Mouse (Mus musculus): ENCODE results near the gene Nxf1.
A peak's percentile ranks its signal among the peaks of the same experiment; 100 is the strongest.
"Not testable (repeated sequence)": the region's sequence is repeated elsewhere in the genome, so short reads cannot be mapped to it uniquely, and the experiment has no call there.

The Nxf1 gene

GRCm38 (mm10) chr19:8756635-8757387, at the start of gene Nxf1:
TSS of gene Nxf1 (plus strand) at chr19:8757073.
- peak; percentile 93 for DNase-seq (ENCODE audit: low read depth, low spot score)

DNA sequence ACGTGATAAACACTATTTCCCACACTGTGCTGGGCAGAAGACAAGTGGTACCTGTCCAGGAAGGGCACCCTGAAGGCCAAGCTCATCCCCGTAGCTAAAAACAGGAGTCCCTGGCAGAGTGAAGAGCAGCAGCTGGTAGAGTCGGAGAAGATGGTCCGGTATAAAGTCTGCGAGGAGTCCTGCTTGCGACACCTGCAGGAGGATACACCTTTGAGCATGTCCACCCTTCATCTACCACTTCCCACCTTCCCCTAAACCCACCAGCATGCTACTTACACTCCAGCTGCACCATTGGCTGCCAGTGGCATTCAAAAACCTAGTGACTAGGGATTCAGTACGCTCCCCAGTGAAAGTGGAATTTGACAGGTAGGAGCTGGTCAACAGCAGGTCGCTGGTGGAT, 47.9 kb upstream of the Nxf1 start:
- no peak for DNase-seq (ENCODE audit: low read depth, low spot score)

DNA sequence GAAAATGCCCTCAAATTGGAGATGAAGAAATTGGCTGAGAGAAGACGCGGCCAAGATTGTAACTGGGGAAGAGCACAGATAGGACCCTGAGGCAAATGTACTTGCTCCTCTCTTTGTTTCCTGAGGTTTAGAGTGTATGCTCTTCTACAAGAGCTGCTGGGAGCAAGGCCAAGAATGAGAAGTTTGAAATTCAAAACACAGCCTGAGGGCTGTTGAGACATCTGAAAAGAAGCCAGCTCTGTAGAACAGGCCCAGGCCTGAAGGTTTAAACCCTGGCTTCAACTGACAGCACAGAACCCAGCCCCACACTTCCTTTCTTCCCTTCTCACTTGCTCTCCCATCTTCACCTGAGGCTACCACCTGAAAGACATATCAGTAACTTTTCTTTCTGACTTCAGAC, 46.8 kb upstream of the Nxf1 start:
- DNase-seq (ENCODE audit: low read depth, low spot score): no peak

GRCm38 (mm10) chr19:8711506-8711905, 45.4 kb upstream of the Nxf1 start:
- no peak for DNase-seq (ENCODE audit: low read depth, low spot score)

DNA sequence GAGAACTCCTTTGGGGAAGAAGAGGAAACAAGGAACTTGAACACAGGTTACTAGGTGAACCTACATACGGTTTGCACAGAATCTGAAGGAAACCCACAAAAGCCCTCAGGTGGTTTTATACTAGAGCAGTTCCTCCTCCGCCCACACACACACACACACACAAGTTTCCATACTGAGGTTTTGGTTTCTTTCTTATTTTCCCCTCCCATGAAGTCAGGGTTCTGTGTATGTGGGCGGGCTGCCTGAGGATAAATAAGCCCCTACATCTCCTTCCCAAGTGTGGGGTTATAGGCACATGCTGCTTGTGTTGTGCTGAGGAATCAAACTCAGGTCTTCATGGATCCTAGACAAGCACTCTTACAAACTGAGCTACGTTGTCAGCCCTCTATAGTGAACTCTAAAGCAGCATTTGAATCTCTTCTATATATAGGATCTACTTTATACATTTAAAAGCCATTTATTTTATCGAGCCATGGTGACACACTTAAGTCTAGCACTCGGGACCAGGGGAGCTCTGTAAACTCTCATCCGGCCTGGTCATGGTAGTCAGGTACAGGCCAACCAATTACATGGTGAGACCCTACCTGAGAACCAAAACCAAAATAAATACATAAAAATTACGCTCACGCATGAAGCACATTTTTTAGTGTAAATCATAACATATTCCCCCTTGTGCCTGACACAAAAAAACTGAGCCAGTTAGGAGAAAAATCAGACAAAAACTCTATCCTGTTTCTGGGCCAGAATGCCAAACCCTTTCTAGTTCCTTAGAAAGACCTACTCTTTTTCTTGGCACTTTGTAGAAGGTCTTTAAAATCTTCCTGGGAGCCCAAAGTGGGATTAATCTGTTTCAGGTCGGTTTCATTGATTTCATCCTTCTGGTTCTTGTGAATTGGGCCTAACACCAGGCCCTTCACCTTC, 44.7 kb upstream of the Nxf1 start:
- DNase-seq (ENCODE audit: low read depth, low spot score): no peak

DNA sequence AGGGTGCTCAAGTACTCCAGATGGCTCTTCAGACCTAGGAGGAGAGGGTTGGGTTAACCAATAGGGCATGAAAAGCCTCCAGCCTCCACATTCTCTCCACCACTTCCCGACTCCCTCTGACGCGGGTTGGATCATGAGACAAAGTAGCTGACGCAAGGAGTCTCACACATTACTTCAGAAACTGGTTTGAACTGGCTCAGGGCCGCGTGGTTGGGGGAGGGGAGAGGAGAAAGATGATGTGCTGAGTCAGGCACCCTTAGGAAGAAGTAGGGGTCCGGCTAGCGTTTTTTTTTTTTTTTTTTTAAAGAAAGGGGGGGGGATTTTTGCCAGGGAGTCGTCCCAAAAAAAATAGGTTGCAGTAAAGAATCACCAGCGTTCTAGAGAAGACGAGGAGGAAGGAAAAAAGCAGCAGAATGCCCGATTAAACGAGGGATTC, 44.0 kb upstream of the Nxf1 start:
- peak; percentile 62 for DNase-seq (ENCODE audit: low read depth, low spot score)

GRCm38 (mm10) chr19:8713306-8713996, 43.4 kb upstream of the Nxf1 start:
- DNase-seq (ENCODE audit: low read depth, low spot score): peak; percentile 76

GRCm38 (mm10) chr19:8713997-8714652, 42.7 kb upstream of the Nxf1 start:
- no peak for DNase-seq (ENCODE audit: low read depth, low spot score)

DNA sequence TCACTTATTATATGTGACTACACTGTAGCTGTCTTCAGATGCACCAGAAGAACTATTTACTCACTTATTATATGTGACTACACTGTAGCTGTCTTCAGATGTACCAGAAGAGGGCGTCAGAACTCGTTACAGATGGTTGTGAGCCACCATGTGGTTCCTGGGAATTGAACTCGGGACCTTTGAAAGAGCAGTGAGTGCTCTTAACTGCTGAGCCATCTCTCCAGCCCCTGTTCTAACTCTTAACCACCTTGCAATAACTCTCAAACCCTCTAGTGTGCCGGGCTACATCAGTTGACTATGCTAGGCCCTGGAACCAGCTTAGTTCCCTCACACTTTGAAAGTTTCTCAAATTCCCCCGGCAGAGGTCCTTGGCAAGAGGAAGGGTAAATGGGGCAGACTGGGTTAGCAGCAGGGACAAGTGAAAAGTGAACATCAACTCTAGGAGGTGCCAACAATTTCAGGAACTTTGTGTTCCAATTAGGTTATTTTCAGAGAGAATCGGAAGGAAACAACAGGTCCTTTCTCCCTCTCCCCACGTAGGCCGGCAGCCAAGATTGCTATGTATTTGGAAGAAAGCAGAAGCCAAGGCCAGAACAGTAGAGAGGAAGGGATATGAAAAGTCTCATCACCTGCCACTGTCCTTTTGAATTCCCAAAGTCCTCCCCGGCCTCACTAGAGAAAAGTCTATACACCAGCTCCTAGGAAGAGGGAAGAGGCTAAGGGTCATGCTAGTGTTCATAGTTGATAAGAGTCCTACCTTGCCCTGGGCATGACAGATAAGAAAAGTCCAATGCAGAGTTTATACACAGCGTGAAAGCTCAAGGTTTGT, 42.0 kb upstream of the Nxf1 start:
- no peak for DNase-seq (ENCODE audit: low read depth, low spot score)

DNA sequence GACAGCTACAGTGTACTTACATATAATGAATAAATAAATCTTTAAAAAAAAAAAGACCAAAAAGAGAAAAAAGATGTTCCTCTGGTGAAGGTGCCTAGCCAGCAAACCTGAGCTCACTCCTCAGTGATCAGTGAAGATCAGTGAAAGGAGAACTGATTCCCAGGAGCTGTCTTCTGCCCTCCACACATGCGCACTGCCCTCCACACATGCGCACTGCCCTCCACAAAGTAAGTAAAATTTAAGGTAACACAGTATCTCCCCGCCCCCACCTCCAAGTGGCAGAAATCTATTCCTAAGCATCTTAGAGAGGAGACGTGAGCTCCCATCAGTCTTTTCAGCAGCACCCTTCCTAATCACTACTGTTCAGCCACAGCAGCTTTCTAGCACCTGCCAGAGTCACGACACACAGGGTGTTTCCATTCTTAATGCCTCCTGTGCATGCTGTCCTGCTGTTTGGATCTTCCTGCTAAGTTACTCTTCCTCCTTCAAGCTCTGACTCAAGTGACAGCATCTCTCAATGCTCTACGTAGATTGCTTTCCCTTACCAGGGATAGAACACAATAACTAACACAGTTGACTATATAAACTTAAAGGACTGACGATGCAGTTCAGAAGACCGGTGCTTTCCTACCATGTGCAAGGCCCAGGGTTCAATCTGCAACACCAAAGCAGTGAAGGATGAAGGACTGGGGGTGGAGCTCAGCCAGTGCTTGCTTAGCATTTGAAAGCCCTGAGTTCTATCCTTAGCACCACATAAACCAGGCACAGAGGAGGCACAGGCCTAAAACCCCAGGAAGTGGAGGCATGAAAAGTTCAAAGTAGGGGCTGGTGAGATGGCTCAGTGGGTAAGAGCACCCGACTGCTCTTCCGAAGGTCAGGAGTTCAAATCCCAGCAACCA, 40.8 kb upstream of the Nxf1 start:
- DNase-seq (ENCODE audit: low read depth, low spot score): no peak

DNA sequence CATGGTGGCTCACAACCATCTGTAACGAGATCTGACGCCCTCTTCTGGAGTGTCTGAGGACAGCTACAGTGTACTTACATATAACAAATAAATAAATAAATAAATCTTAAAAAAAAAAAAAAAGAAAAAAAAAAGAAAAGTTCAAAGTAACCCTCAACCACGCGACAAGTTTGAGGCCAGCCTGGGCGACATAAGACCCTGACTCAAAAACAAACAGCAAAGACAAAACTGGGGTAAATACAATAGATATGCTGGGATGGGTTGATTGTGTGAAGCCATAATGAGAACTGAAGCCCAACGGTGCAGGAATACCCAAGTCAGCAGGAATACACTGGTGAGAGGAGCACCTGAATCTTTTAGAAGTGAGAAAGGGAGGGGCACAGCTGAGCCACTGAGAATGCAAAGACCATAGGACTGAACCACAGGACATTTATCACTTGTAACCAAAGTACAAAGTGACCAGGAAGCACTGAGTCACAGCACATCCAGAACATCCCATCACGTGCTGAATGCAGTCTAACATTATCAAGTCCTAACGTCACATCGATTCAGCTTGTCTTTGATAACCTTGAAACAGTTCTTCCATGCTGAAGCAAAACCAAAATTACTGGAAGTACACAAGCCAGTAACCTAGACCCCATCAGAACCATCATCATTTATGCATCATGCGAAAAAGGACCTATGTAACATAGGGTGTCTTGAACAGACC, 40.0 kb upstream of the Nxf1 start:
- DNase-seq (ENCODE audit: low read depth, low spot score): no peak

DNA sequence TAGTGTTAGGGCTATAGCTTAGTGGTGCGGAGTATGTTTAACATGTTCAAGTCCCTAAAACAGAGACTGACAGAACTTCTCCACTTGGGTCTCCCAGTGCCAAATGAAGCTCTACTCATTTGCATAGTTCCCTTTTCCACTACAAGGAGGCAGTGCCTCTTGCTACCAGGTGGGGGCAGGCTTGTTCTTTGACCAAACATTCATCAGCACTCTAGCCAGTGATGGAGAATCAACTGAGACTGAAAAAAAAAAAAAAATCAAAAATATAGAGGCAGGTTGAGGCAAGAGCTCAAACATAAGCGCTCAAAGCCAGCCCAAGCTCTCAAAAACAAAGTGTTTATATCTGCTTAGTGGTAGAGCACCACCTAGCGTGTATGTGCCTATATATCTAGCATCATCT, 38.5 kb upstream of the Nxf1 start:
- peak; percentile 43 for DNase-seq (ENCODE audit: low read depth, low spot score)

GRCm38 (mm10) chr19:8719037-8719436, 37.8 kb upstream of the Nxf1 start:
- not testable (repeated sequence) for DNase-seq (ENCODE audit: low read depth, low spot score)

GRCm38 (mm10) chr19:8721378-8721777, 35.5 kb upstream of the Nxf1 start:
- DNase-seq (ENCODE audit: low read depth, low spot score): no peak

DNA sequence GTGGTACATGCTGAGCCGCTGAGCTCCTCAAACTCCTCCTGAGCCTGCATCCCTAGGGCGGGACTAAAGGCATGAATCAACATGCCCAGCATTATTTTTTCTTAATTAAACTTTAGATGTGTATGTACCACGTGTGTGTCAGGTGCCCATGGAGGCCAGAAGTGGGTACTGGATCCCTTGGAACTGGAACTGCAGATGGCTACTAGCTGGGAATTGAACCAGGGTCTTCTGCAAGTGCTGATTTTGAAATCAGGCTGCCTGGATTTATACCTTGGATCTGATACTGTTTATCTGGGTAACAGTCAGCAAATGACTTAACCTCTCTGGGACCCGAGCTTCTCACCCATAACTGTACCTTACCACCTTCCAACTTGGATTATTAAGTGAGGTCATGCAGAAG, 34.9 kb upstream of the Nxf1 start:
- no peak for DNase-seq (ENCODE audit: low read depth, low spot score)

- no peak for DNase-seq (ENCODE audit: low read depth, low spot score)
These were observed 34.3 kb upstream of the Nxf1 start for GRCm38 (mm10) chr19:8722559-8722906.

DNA sequence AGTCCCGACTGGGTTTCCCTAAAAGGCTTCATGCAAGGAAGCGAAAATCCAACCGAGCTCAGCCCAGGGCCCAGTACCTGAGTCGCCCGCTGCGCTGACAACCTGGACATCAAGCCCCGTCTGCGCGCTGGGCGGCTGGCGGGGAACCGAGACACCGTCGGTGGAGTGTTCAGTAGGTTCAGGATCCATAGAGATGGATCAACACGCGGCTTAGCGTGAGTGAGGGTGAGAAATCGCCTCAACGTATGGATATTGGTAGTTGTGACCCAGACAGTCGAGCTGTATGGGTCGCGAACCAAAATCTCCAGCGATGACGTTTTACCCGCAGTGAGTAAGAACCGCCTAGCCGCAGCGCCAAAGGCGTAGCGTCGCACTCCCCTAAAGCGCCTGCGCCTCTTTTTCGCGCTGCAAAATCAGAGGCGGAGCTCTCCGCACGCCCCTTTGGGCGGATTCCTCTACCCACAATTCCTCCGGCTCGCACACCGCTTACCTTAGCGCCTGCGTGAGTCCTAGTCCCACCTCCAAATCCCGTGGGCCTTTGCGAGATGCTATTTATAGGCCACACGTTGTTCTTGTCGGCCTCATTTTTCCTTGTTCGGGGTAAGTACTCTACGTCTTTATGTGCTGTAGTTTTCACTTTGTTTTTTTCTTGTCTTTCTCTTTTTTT, 33.8 kb upstream of the Nxf1 start, which contains the start of gene Slc3a2:
Gene Slc3a2 (minus strand): TSS at position 463 of the 667 bp plus-strand sequence.
- peak; percentile 98 for DNase-seq (ENCODE audit: low read depth, low spot score)

GRCm38 (mm10) chr19:8723574-8724346, 33.1 kb upstream of the Nxf1 start:
- DNase-seq (ENCODE audit: low read depth, low spot score): no peak

Data from skeletal muscle tissue, adult 2 months (tissue).